In the genomic region with DNA sequence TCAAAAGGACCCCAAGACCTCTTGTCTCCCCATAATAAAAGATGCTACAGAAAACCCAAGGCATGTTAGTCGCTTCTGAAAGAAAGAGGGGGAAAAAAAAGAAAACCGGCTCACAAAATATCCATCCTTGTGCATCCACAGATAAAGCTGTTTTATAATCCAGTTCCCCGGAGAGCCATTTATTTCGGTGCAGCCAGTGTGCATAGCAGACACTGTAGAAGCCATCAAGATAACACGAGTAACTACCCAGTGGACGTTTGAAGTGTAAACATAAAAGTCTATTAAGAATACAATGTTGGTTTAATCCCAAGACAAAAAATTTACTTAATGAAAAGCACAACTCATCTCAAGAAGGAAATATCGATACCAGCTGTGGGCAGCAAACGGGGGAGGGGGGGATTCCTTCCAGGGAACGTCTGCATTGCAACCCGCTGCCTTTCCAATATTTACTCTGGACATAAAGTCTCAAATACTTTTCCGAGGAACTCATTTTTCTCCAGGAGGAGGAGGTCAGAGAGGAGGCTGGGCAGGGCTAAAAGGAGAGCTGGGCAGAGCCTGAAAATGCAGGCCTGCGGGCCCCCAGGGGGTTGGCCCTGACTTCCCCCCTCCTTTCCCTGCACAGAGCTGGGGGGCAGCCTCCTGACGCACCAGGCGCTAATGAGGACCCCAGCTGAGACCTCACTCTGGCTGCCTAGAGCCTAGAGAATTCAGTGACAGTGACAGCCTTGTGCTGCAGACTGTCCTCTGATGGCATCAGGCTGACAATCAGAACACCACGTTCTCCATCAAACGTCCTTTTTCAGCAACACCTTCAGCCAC, we compare ENCODE assay signal across 11 mouse cellular contexts. TPM values are rescaled to one million over a fixed set of nuclear protein-coding genes. Genes with fewer than 3 reads are reported as not detected.
DNase-seq lines count a peak whose midpoint lies in the region; ATAC-seq and TF ChIP-seq lines count a peak whose summit lies in the region.
"Had no signal": no experiment of that assay in that cellular context is flagged by ENCODE, and none has a peak within 500 bp of the region (broad histone marks: within the 10 kb centered on the region; RNA-seq: fewer than 3 reads in every experiment).

No protein-coding gene starts in this region.

- peaks cover 9% of the 10 kb centered on the region; the same call in 1 of the 2 replicates for H3K36me3 ChIP-seq in heart, embryonic 13.5 days
- no peaks in the 10 kb centered on the region for H3K36me3 ChIP-seq in embryonic facial prominence, embryonic 15.5 days
- no peaks in the 10 kb centered on the region for H3K36me3 ChIP-seq in midbrain, embryonic 13.5 days

- TF ChIP-seq CTCF in layer of hippocampus, adult 2 months (conservative IDR thresholded peaks at IDR 0.05): no peak

- H3K4me2 ChIP-seq in heart, embryonic 13.5 days: peak overlapping the region; percentile 14; the same call in 1 of the 2 replicates
- no peak overlapping the region for H3K4me2 ChIP-seq in embryonic facial prominence, embryonic 15.5 days (replicated peaks)
- H3K4me2 ChIP-seq in midbrain, embryonic 13.5 days (replicated peaks): peak overlapping the region; percentile 34

- H3K27me3 ChIP-seq in heart, embryonic 13.5 days (replicated peaks): peaks cover 62% of the 10 kb centered on the region
- peaks cover 13% of the 10 kb centered on the region for H3K27me3 ChIP-seq in embryonic facial prominence, embryonic 15.5 days
- H3K27me3 ChIP-seq in midbrain, embryonic 13.5 days: peaks cover 78% of the 10 kb centered on the region

- ATAC-seq in heart, embryonic 13.5 days (ENCODE audit: extremely low read depth, insufficient number of reproducible peaks, low FRiP score, low TSS enrichment): no peak
- ATAC-seq in embryonic facial prominence, embryonic 15.5 days (ENCODE audit: insufficient number of reproducible peaks, low FRiP score, low TSS enrichment, low read depth): no peak
- peak; percentile 67; the same call in 1 of the 2 replicates for ATAC-seq in midbrain, embryonic 13.5 days
- ATAC-seq: CD4-positive, CD25-positive, alpha-beta regulatory T cell, adult 4 months had no signal

- no peak for DNase-seq in heart, postnatal 4 days
- DNase-seq in NIH3T3 (ENCODE audit: low read depth): peak; percentile 81
- DNase-seq in layer of hippocampus, adult 2 months (ENCODE audit: low spot score in 2 of 2): no peak
- no peak for DNase-seq in right cerebral cortex, adult 18-20 months
- DNase-seq in kidney, adult 8-10 months: no peak

- H3K9me3 ChIP-seq in heart, embryonic 13.5 days: no peaks in the 10 kb centered on the region
- no peaks in the 10 kb centered on the region for H3K9me3 ChIP-seq in embryonic facial prominence, embryonic 15.5 days (replicated peaks)
- H3K9me3 ChIP-seq in midbrain, embryonic 13.5 days: no peaks in the 10 kb centered on the region

- H3K9ac ChIP-seq in heart, embryonic 13.5 days: peak overlapping the region; percentile 6; the same call in 1 of the 2 replicates
- no peak overlapping the region for H3K9ac ChIP-seq in embryonic facial prominence, embryonic 15.5 days
- 0 out of 2 replicates have a peak overlapping the region, but pooled peaks have one; percentile 12 for H3K9ac ChIP-seq in midbrain, embryonic 13.5 days (replicated peaks)

- no peak overlapping the region for H3K27ac ChIP-seq in heart, embryonic 13.5 days (replicated peaks)
- 0 out of 2 replicates have a peak overlapping the region, but pooled peaks have one; percentile 39 for H3K27ac ChIP-seq in embryonic facial prominence, embryonic 15.5 days (replicated peaks)
- peak overlapping the region; percentile 25; the same call in 1 of the 2 replicates for H3K27ac ChIP-seq in midbrain, embryonic 13.5 days
- no peak overlapping the region for H3K27ac ChIP-seq in layer of hippocampus, adult 2 months

- peaks cover 33% of the 10 kb centered on the region for H3K4me1 ChIP-seq in heart, embryonic 13.5 days
- peaks cover 22% of the 10 kb centered on the region for H3K4me1 ChIP-seq in embryonic facial prominence, embryonic 15.5 days
- peaks cover 40% of the 10 kb centered on the region for H3K4me1 ChIP-seq in midbrain, embryonic 13.5 days (replicated peaks)

- WGBS in heart, embryonic 13.5 days: 23% methylated on average over 16 of the region's 16 CpGs
- WGBS in embryonic facial prominence, embryonic 15.5 days: 13% methylated on average over 16 of the region's 16 CpGs
- 3% methylated on average over 16 of the region's 16 CpGs for WGBS in midbrain, embryonic 13.5 days

- no peak overlapping the region for H3K4me3 ChIP-seq in heart, embryonic 13.5 days
- H3K4me3 ChIP-seq in embryonic facial prominence, embryonic 15.5 days (replicated peaks): no peak overlapping the region
- 0 out of 2 replicates have a peak overlapping the region, but pooled peaks have one; percentile 9 for H3K4me3 ChIP-seq in midbrain, embryonic 13.5 days (replicated peaks)
- no peak overlapping the region for H3K4me3 ChIP-seq in layer of hippocampus, adult 2 months
- H3K4me3 ChIP-seq: erythroblast, embryonic 14.5 days had no signal

RNA-seq across cellular contexts. Expression of gene Ntn1, which starts 21.5 kb away (rescaled TPM):
- polyA plus RNA-seq in heart, embryonic 13.5 days (2015; fragmentation: Nextera tagmentation; extraction: Ambion mirVana): 19.2 and 19.3 TPM in 2 replicates
- 100 to 1,000 TPM in 1 of 2 experiments, 10 to 100 TPM in 1; 85.3 to 101 TPM for total RNA-seq in heart, postnatal 4 days (2021)
- polyA plus RNA-seq in embryonic facial prominence, embryonic 15.5 days (2015; fragmentation: Nextera tagmentation; extraction: Ambion mirVana): 12.5 and 15.8 TPM in 2 replicates
- polyA plus RNA-seq in midbrain, embryonic 13.5 days (2015; fragmentation: Nextera tagmentation; extraction: Ambion mirVana): 17.3 and 31.0 TPM in 2 replicates
- total RNA-seq in layer of hippocampus, adult 2 months (2021): 1 to 10 TPM; 5.9 to 7.2 TPM
- total RNA-seq: megakaryocyte progenitor cell, adult 5-6 weeks had no signal
- polyA plus RNA-seq: erythroblast, embryonic 14.5 days had no signal

RNA-seq across cellular contexts. Expression of gene Pik3r5, which starts 52.8 kb away (rescaled TPM):
- 0.23 and 0.39 TPM in 2 replicates for polyA plus RNA-seq in heart, embryonic 13.5 days (2015; fragmentation: Nextera tagmentation; extraction: Ambion mirVana)
- 1 to 10 TPM; 1.2 TPM for total RNA-seq in heart, postnatal 4 days (2021)
- polyA plus RNA-seq in embryonic facial prominence, embryonic 15.5 days (2015; fragmentation: Nextera tagmentation; extraction: Ambion mirVana): 0.55 and 1.0 TPM in 2 replicates
- 0.24 and 0.50 TPM in 2 replicates for polyA plus RNA-seq in midbrain, embryonic 13.5 days (2015; fragmentation: Nextera tagmentation; extraction: Ambion mirVana)
- total RNA-seq in layer of hippocampus, adult 2 months (2021): 1 to 10 TPM; 1.4 to 1.9 TPM

Comparison
In these comparisons a context has a peak if more than half of its experiments do, and no peak if none do; other contexts are left out.
1. H3K27ac ChIP-seq: peak in embryonic facial prominence, embryonic 15.5 days (single experiment) and midbrain, embryonic 13.5 days (single experiment); none in heart, embryonic 13.5 days (single experiment) and layer of hippocampus, adult 2 months (single experiment).